In the genomic region with DNA sequence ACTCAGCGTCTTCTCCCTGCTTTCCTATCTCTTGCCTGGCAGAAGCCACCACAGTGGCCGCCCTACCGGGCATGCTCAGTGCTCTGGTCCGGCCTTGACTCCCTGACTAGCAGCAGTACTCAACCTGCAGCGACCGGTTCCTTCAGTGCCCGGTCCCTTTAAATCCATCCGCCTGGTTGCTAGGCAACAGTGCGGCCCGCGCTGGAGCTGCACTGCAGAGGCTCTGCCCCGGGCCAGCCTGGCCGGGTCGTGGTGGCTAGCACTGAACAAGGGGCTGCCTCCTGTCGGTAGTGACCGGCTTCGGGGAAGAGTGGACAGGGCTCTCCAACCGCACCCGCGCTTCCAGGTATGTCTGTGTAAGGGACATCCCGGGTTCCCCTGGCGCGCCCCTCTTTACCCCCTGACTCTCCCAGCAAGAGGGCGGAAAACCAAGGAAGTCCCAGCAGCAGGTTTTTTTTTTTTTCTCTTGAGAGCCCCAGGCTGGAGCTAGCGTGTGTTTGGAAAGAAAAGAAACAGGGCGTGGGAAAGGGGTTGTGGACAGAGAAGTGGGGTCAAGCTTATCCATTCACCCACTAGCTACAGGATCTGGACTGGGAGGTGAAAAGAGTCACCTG, we compare ENCODE assay signal across 8 mouse cellular contexts. TPM values are rescaled to one million over a fixed set of nuclear protein-coding genes. Genes with fewer than 3 reads are reported as not detected.
DNase-seq lines count a peak whose midpoint lies in the region; ATAC-seq and TF ChIP-seq lines count a peak whose summit lies in the region.

TSS of gene Ccdc160 (plus strand) at position 221 of the 614 bp plus-strand sequence.

- H3K4me3 ChIP-seq in embryonic facial prominence, embryonic 10.5 days: peak within 1 kb of the TSS; percentile 58
- H3K4me3 ChIP-seq in intestine, postnatal 0 days (ENCODE audit: low read depth, low read length): peak within 1 kb of the TSS; percentile 36

- WGBS in embryonic facial prominence, embryonic 10.5 days: 13% methylated on average over 26 of the region's 26 CpGs
- WGBS in intestine, postnatal 0 days: 25% methylated on average over 26 of the region's 26 CpGs

- H3K27me3 ChIP-seq in embryonic facial prominence, embryonic 10.5 days (replicated peaks; ENCODE audit: low read depth, poor library complexity, severe bottlenecking): no peaks in the 10 kb centered on the region
- H3K27me3 ChIP-seq in intestine, postnatal 0 days (replicated peaks; ENCODE audit: control insufficient read depth, insufficient read depth, low read length): no peaks in the 10 kb centered on the region

- peak; percentile 83 to 86 for DNase-seq in adrenal gland, postnatal 36 days
- peak; percentile 89 for DNase-seq in embryonic facial prominence, embryonic 10.5 days (ENCODE audit: low spot score)
- peak; percentile 97 for DNase-seq in heart, adult 11 months
- DNase-seq in left cerebral cortex, postnatal 10 days (ENCODE audit: extremely low spot score in 1 of 2, low spot score in 2 of 2): peak; percentile 47 to 83
- DNase-seq in right cerebral cortex, postnatal 36 days (ENCODE audit: low spot score in 2 of 2): peak; percentile 43 to 46
- DNase-seq in T-cell, adult 2 months (ENCODE audit: low spot score): no peak

- no peaks in the 10 kb centered on the region for H3K9me3 ChIP-seq in embryonic facial prominence, embryonic 10.5 days
- H3K9me3 ChIP-seq in intestine, postnatal 0 days (ENCODE audit: control insufficient read depth): no peaks in the 10 kb centered on the region

- no peaks in the 10 kb centered on the region for H3K36me3 ChIP-seq in embryonic facial prominence, embryonic 10.5 days (replicated peaks)
- H3K36me3 ChIP-seq in intestine, postnatal 0 days (ENCODE audit: control insufficient read depth, insufficient read depth): no peaks in the 10 kb centered on the region

- H3K4me2 ChIP-seq in intestine, postnatal 0 days (replicated peaks; ENCODE audit: low read depth): peak within 1 kb of the TSS; percentile 66

- peak within 1 kb of the TSS; percentile 82 for H3K27ac ChIP-seq in embryonic facial prominence, embryonic 10.5 days (replicated peaks)
- H3K27ac ChIP-seq in intestine, postnatal 0 days (ENCODE audit: low read depth, low read length): peak within 1 kb of the TSS; percentile 21; the same call in 1 of the 2 replicates

- peaks cover 16% of the 10 kb centered on the region for H3K4me1 ChIP-seq in embryonic facial prominence, embryonic 10.5 days
- H3K4me1 ChIP-seq in intestine, postnatal 0 days (replicated peaks; ENCODE audit: control insufficient read depth, insufficient read depth, low read length): no peaks in the 10 kb centered on the region

- ATAC-seq in intestine, postnatal 0 days: peak; percentile 73
- ATAC-seq in megakaryocyte progenitor cell, adult 5-6 weeks (replicated peaks; ENCODE audit: poor library complexity): peak; percentile 58; the same call in 1 of the 2 replicates

- intact Hi-C loops in left cerebral cortex, postnatal 10 days (cut with DNase I): no loop called here

- TF ChIP-seq CTCF in intestine, postnatal 0 days (IDR thresholded peaks at IDR 0.05; ENCODE audit: low read depth): no peak; the same call in 1 of the 2 replicates

- no peak within 1 kb of the TSS for H3K9ac ChIP-seq in intestine, postnatal 0 days (ENCODE audit: low read depth, low read length)

RNA-seq across cellular contexts. Expression of gene Ccdc160, which starts in this region (rescaled TPM):
- total RNA-seq in adrenal gland, postnatal 36 days (2021): 10 to 100 TPM; 16.9 to 21.1 TPM
- 5.0 and 5.8 TPM in 2 replicates for polyA plus RNA-seq in embryonic facial prominence, embryonic 10.5 days (2016; fragmentation: Nextera tagmentation; extraction: Ambion mirVana)
- 5.2 and 6.2 TPM in 2 replicates for polyA plus RNA-seq in intestine, postnatal 0 days (2015; fragmentation: Nextera tagmentation; extraction: Ambion mirVana)
- 1 to 10 TPM; 3.2 to 3.5 TPM for total RNA-seq in left cerebral cortex, postnatal 10 days (2021)
- not detected in 2 replicates for total RNA-seq in megakaryocyte progenitor cell, adult 5-6 weeks (2015)
- total RNA-seq in megakaryocyte progenitor cell, adult 5-6 weeks (2017): not detected in 2 replicates

Comparison
In these comparisons a context has a peak if more than half of its experiments do, and no peak if none do; other contexts are left out.
1. RNA of gene Ccdc160 (total RNA-seq): 16.9 to 21.1 TPM in adrenal gland, postnatal 36 days and 3.2 to 3.5 TPM in left cerebral cortex, postnatal 10 days; not detected in megakaryocyte progenitor cell, adult 5-6 weeks; every median in the first group is over 4 times any median in the second.
2. Peak in ATAC-seq in megakaryocyte progenitor cell, adult 5-6 weeks; RNA of the gene not detected or under 1 TPM.